Mouse (Mus musculus) erythroblast, embryonic 14.5 days (primary cell): ENCODE data around the gene Nup37. TPM values are rescaled to one million over a fixed set of nuclear protein-coding genes. Genes with fewer than 3 reads are reported as not detected.
A peak's percentile ranks its signal among the peaks of the same experiment; 100 is the strongest.

Experiments
- H3K27me3 ChIP-seq: 2 replicates; pipeline ENCODE4 v1.6.1; 2012; ENCODE audit warnings: inconsistent platforms; ENCODE audit not compliant: control insufficient read depth
- H3K36me3 ChIP-seq: 2 replicates; pipeline ENCODE4 v1.6.1; 2012; ENCODE audit warnings: mild to moderate bottlenecking, inconsistent platforms; ENCODE audit not compliant: control insufficient read depth
- H3K4me1 ChIP-seq: 2 replicates; pipeline ENCODE4 v1.6.1; 2012; ENCODE audit warnings: inconsistent platforms; ENCODE audit not compliant: control insufficient read depth
- H3K4me3 ChIP-seq: replicated peaks from 2 replicates; pipeline ENCODE3; 2012; ENCODE audit warnings: moderate library complexity, mild to moderate bottlenecking, inconsistent platforms
- H3K9me3 ChIP-seq: 2 replicates; pipeline ENCODE4 v1.6.1; 2012; ENCODE audit warnings: low read length, inconsistent platforms, mixed read lengths; ENCODE audit not compliant: control insufficient read depth
- GATA1 ChIP-seq: IDR thresholded peaks from 2 replicates; pipeline ENCODE4 v1.6.1; 2012; ENCODE audit warnings: low read length, inconsistent platforms, mixed read lengths
- TAL1 ChIP-seq: IDR thresholded peaks from 3 replicates; pipeline ENCODE4 v1.6.1; 2012; ENCODE audit warnings: low read length, inconsistent platforms, mixed read lengths
- polyA plus RNA-seq: library from polyadenylated mRNA; stranded (reverse); fragments of >175 nt; gene quantifications from 2 replicates; pipeline ENCODE4 v1.2.3, GENCODE M21; 2012

Gene Nup37
- polyA plus RNA-seq, result 0.04 and 0.20 TPM in 2 replicates

GRCm38 (mm10) chr10:88146707-88147477 is at the start of gene Nup37, which contains the start of gene Parpbp:
Gene Nup37, plus strand, starts transcription at chr10:88146992.
Gene Parpbp, minus strand, starts transcription at chr10:88146941.
- TF ChIP-seq TAL1 (no peak), GATA1 (no peak)
- Histone ChIP-seq H3K36me3 (peaks cover 67% of the 10 kb centered on the region), H3K4me3 (peak within 1 kb of the TSS; percentile 91), H3K27me3 (no peaks in the 10 kb centered on the region), H3K9me3 (no peaks in the 10 kb centered on the region), H3K4me1 (peaks cover 32% of the 10 kb centered on the region)

- Histone ChIP-seq H3K36me3 (peaks cover 42% of the 10 kb centered on the region), H3K9me3 (no peaks in the 10 kb centered on the region), H3K27me3 (no peaks in the 10 kb centered on the region), H3K4me1 (no peaks in the 10 kb centered on the region), H3K4me3 (no peak overlapping the region)
- TF ChIP-seq GATA1 (no peak), TAL1 (no peak)
These were observed 40.6 kb upstream of the Nup37 start for GRCm38 (mm10) chr10:88106169-88106568.

- Histone ChIP-seq H3K36me3 (peaks cover 64% of the 10 kb centered on the region), H3K9me3 (no peaks in the 10 kb centered on the region), H3K4me1 (no peaks in the 10 kb centered on the region), H3K4me3 (no peak overlapping the region), H3K27me3 (no peaks in the 10 kb centered on the region)
- TF ChIP-seq GATA1, result no peak
- no peak for TF ChIP-seq TAL1
These were observed 33.5 kb upstream of the Nup37 start for GRCm38 (mm10) chr10:88113290-88113689.

GRCm38 (mm10) chr10:88119721-88120120 is 27.1 kb upstream of the Nup37 start:
- Histone ChIP-seq H3K9me3 (no peaks in the 10 kb centered on the region), H3K4me1 (no peaks in the 10 kb centered on the region), H3K36me3 (peaks cover 62% of the 10 kb centered on the region), H3K4me3 (no peak overlapping the region), H3K27me3 (no peaks in the 10 kb centered on the region)
- TF ChIP-seq TAL1 (no peak), GATA1 (no peak)

- Histone ChIP-seq H3K4me3 (no peak overlapping the region), H3K4me1 (no peaks in the 10 kb centered on the region), H3K9me3 (no peaks in the 10 kb centered on the region), H3K36me3 (peaks cover 56% of the 10 kb centered on the region), H3K27me3 (no peaks in the 10 kb centered on the region)
- TF ChIP-seq GATA1, result no peak
- no peak for TF ChIP-seq TAL1
These were observed 11.2 kb upstream of the Nup37 start for GRCm38 (mm10) chr10:88135630-88136029.

GRCm38 (mm10) chr10:88146187-88146586 is 605 bp upstream of the Nup37 start:
- H3K36me3 ChIP-seq, result peaks cover 63% of the 10 kb centered on the region
- peak overlapping the region; percentile 91 for H3K4me3 ChIP-seq
- no peaks in the 10 kb centered on the region for H3K27me3 ChIP-seq
- peaks cover 32% of the 10 kb centered on the region for H3K4me1 ChIP-seq
- TF ChIP-seq GATA1, result no peak
- TF ChIP-seq TAL1, result no peak
- H3K9me3 ChIP-seq, result no peaks in the 10 kb centered on the region

GRCm38 (mm10) chr10:88150381-88150780 is 3.6 kb downstream of the Nup37 start:
- H3K9me3 ChIP-seq, result no peaks in the 10 kb centered on the region
- H3K4me1 ChIP-seq, result peaks cover 15% of the 10 kb centered on the region
- no peak for TF ChIP-seq GATA1
- TF ChIP-seq TAL1, result no peak
- peaks cover 67% of the 10 kb centered on the region for H3K36me3 ChIP-seq
- no peaks in the 10 kb centered on the region for H3K27me3 ChIP-seq
- H3K4me3 ChIP-seq, result no peak overlapping the region

GRCm38 (mm10) chr10:88151658-88152057 is 4.9 kb downstream of the Nup37 start:
- Histone ChIP-seq H3K4me3 (no peak overlapping the region), H3K36me3 (peaks cover 72% of the 10 kb centered on the region), H3K4me1 (peaks cover 7% of the 10 kb centered on the region), H3K27me3 (no peaks in the 10 kb centered on the region), H3K9me3 (no peaks in the 10 kb centered on the region)
- TF ChIP-seq GATA1 (no peak), TAL1 (no peak)

GRCm38 (mm10) chr10:88162096-88162495 is 15.3 kb downstream of the Nup37 start:
- Histone ChIP-seq H3K4me3 (no peak overlapping the region), H3K36me3 (peaks cover 60% of the 10 kb centered on the region), H3K27me3 (no peaks in the 10 kb centered on the region), H3K4me1 (no peaks in the 10 kb centered on the region), H3K9me3 (no peaks in the 10 kb centered on the region; the same call in 1 of the 2 replicates)
- no peak for TF ChIP-seq GATA1
- TF ChIP-seq TAL1, result no peak

- Histone ChIP-seq H3K36me3 (peaks cover 62% of the 10 kb centered on the region), H3K27me3 (no peaks in the 10 kb centered on the region), H3K4me1 (no peaks in the 10 kb centered on the region), H3K9me3 (no peaks in the 10 kb centered on the region; the same call in 1 of the 2 replicates), H3K4me3 (no peak overlapping the region)
- no peak for TF ChIP-seq GATA1
- no peak for TF ChIP-seq TAL1
These were observed 15.9 kb downstream of the Nup37 start for GRCm38 (mm10) chr10:88162676-88163075.
